Mouse (Mus musculus) mammary gland, adult 2 months (tissue): ENCODE measurements around the gene Bbc3. TPM values are rescaled to one million over a fixed set of nuclear protein-coding genes. Genes with fewer than 3 reads are reported as not detected.

Experiments
- polyA plus RNA-seq: library from polyadenylated mRNA; depleted of rRNA; stranded (reverse); fragments of >200 nt; gene quantifications from 2 replicates; pipeline ENCODE4 v1.2.3, GENCODE M21; 2012; ENCODE audit warnings: low replicate concordance; rRNA removed

Bbc3 gene
- polyA plus RNA-seq = 19.3 and 130 TPM in 2 replicates

DNA sequence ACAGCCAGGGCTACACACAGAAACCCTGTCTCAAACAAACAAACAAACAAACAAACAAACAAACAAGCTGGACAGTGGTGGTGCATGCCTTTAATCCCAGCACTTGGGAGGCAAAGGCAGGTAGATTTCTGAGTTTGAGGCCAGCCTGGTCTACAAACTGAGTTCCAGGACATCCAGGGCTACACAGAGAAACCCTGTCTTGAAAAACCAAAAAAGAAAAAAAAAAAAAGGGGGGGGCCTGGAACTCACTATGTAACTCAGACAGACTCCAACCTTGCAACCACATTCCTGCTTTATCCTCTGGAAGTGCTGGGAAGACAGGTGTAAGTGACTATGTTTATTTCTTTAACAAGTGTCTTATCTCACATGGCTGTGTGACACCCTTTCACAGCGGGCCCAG, at the start of gene Bbc3:
Bbc3 (plus strand) TSS at position 301 of the 400 bp plus-strand sequence.

DNA sequence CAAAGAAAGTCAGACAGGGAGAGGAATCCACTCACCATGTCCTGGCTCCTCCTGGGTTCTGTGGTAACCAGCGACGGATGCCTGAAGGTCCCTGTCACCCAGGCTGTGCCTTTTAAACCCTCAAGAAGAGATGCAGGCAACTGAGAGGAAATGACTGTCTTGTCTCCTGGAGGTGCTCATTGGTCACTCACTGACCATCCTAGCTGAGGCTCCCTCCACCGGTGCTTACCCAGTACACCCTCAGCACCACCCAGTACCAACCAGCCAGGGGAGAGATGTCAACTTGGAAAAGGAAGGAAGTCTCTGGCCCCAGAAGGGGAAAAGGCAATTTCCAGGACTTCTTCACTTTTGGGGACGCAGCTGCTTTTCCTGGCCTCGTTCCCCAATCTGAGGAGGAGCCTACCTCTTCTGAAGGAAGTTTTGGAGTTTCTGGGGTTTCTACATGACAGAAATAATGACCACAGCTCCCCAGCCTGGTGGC, 49.0 kb upstream of the Bbc3 start, which contains the start of gene C5ar1:
C5ar1 (minus strand) TSS at position 431 of the 481 bp plus-strand sequence.

GRCm38 (mm10) chr7:16273081-16273765, 35.0 kb upstream of the Bbc3 start, which contains the start of gene Inafm1:
Gene Inafm1 (minus strand): TSS chr7:16273617.

GRCm38 (mm10) chr7:16286026-16286961, 21.9 kb upstream of the Bbc3 start, which contains the start of gene Ccdc9:
Gene Ccdc9 (minus strand): TSS chr7:16286795.

Other genes with a start within 250 kb of the Bbc3 start
- gene Zfp541, start 246.6 kb upstream of the Bbc3 start, polyA plus RNA-seq = 0.03 and 0.05 TPM in 2 replicates
- gene Napa, start 209.9 kb upstream of the Bbc3 start, polyA plus RNA-seq = 258 and 285 TPM in 2 replicates
- gene Kptn, start 188.5 kb upstream of the Bbc3 start, polyA plus RNA-seq = 34.0 and 35.9 TPM in 2 replicates
- 0.73 and 1.2 TPM in 2 replicates for gene Slc8a2, start 178.6 kb upstream of the Bbc3 start, polyA plus RNA-seq
- gene Meis3, start 133.3 kb upstream of the Bbc3 start, polyA plus RNA-seq = 30.5 and 61.0 TPM in 2 replicates
- gene Dhx34, start 86.4 kb upstream of the Bbc3 start, polyA plus RNA-seq = 30.6 and 48.4 TPM in 2 replicates
- gene C5ar2, start 64.2 kb upstream of the Bbc3 start, polyA plus RNA-seq = 2.2 and 2.4 TPM in 2 replicates
- 24.8 and 42.3 TPM in 2 replicates for gene C5ar1, start 48.9 kb upstream of the Bbc3 start, polyA plus RNA-seq
- 26.4 and 112 TPM in 2 replicates for gene Inafm1, start 34.8 kb upstream of the Bbc3 start, polyA plus RNA-seq
- gene Ccdc9, start 21.6 kb upstream of the Bbc3 start, polyA plus RNA-seq = 24.1 and 26.8 TPM in 2 replicates
- 17.2 and 33.4 TPM in 2 replicates for gene Sae1, start 79.4 kb downstream of the Bbc3 start, polyA plus RNA-seq
- gene Zc3h4, start 92.5 kb downstream of the Bbc3 start, polyA plus RNA-seq = 33.2 and 54.9 TPM in 2 replicates
- 107 and 246 TPM in 2 replicates for gene Tmem160, start 144.4 kb downstream of the Bbc3 start, polyA plus RNA-seq
- not detected in 2 replicates for gene Npas1, start 169.3 kb downstream of the Bbc3 start, polyA plus RNA-seq